ENCODE assay signal across 18 mouse cellular contexts in the genomic region with DNA sequence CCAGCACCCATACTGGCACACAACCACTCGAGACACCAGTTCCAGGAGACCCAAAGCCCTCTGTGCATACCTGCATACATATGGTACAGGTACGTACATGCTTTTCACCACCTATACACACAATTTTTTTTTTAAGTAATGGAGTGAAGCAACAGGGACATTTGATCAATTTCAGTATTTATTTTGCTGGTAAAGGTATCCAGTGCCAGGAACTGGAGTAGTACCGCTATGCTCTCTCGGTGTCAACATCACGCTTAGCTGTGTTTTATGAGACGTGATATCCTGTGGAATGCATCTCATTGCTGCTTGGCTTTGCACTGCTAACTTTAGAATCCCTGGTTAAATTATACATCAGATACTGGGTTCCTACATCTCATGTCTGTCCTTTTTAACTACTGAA. TPM values are rescaled to one million over a fixed set of nuclear protein-coding genes. Genes with fewer than 3 reads are reported as not detected.
"Had no signal": no experiment of that assay in that cellular context is flagged by ENCODE, and none has a peak within 500 bp of the region (broad histone marks: within the 10 kb centered on the region; RNA-seq: fewer than 3 reads in every experiment).

No protein-coding gene starts in this region.

- H3K27ac ChIP-seq: neural tube, embryonic 12.5 days; neural tube, embryonic 13.5 days; neural tube, embryonic 15.5 days; stomach, embryonic 15.5 days; stomach, postnatal 0 days had no signal

- H3K36me3 ChIP-seq: neural tube, embryonic 12.5 days; neural tube, embryonic 13.5 days; neural tube, embryonic 15.5 days; stomach, embryonic 15.5 days had no signal

- DNase-seq: retina, postnatal 1 day; right cerebral cortex, adult 18-20 months; right cerebral cortex, postnatal 14 days; right cerebral cortex, postnatal 25 days; right cerebral cortex, postnatal 4 days; spleen, adult 18-20 months; thymus, adult 18-20 months; thymus, adult 2 months; thymus, postnatal 14 days; thymus, postnatal 25 days; thymus, postnatal 36 days; thymus, postnatal 4 days had no signal

- H3K4me2 ChIP-seq: neural tube, embryonic 12.5 days; neural tube, embryonic 13.5 days; neural tube, embryonic 15.5 days; stomach, embryonic 15.5 days had no signal

- H3K4me3 ChIP-seq: neural tube, embryonic 12.5 days; neural tube, embryonic 13.5 days; neural tube, embryonic 15.5 days; stomach, embryonic 15.5 days had no signal

- H3K9ac ChIP-seq: neural tube, embryonic 12.5 days; neural tube, embryonic 13.5 days; neural tube, embryonic 15.5 days; stomach, embryonic 15.5 days had no signal

- H3K4me1 ChIP-seq: neural tube, embryonic 12.5 days; neural tube, embryonic 13.5 days; neural tube, embryonic 15.5 days had no signal

- H3K9me3 ChIP-seq: neural tube, embryonic 12.5 days; neural tube, embryonic 13.5 days; neural tube, embryonic 15.5 days; stomach, embryonic 15.5 days had no signal

- H3K27me3 ChIP-seq: neural tube, embryonic 12.5 days; neural tube, embryonic 13.5 days; neural tube, embryonic 15.5 days; stomach, embryonic 15.5 days had no signal

RNA-seq across cellular contexts. Expression of gene Cyp2u1, which starts 42.9 kb away (rescaled TPM):
- total RNA-seq: neutrophil, adult 5-6 weeks had no signal
